Mouse (Mus musculus): ENCODE data around the gene Ptbp1. TPM values are rescaled to one million over a fixed set of nuclear protein-coding genes. Genes with fewer than 3 reads are reported as not detected.

The Ptbp1 gene
- polyA plus RNA-seq, 2 experiments = 262 to 536 TPM

- Histone ChIP-seq H3K9me3 (ENCODE audit: control insufficient read depth, low read length) (no peaks in the 10 kb centered on the region), H3K9ac (ENCODE audit: low read depth, low read length, severe bottlenecking) (no peak overlapping the region), H3K36me3 (ENCODE audit: control insufficient read depth, insufficient read depth, low read length) (peaks cover 100% of the 10 kb centered on the region), H3K27me3 (ENCODE audit: control insufficient read depth, insufficient read depth, low read length) (no peaks in the 10 kb centered on the region), H3K4me1 (ENCODE audit: control insufficient read depth, insufficient read depth, low read length) (peaks cover 13% of the 10 kb centered on the region), H3K27ac (replicated peaks; ENCODE audit: low read depth, low read length) (no peak overlapping the region), H3K4me2 (replicated peaks; ENCODE audit: low read depth, low read length, severe bottlenecking) (no peak overlapping the region), H3K4me3 (replicated peaks; ENCODE audit: low read length) (no peak overlapping the region)
- DNase-seq (ENCODE audit: low spot score) = no peak
- TF ChIP-seq POLR2A (IDR thresholded peaks at IDR 0.05; ENCODE audit: borderline replicate concordance, extremely low read depth, insufficient read depth, insufficient read length) = no peak
- 85% methylated on average over 23 of the region's 23 CpGs for WGBS
- no peak for ATAC-seq (ENCODE audit: low FRiP score, low read depth)
Measured at GRCm38 (mm10) chr10:79862049-79862788, 8.0 kb downstream of the Ptbp1 start.

DNA sequence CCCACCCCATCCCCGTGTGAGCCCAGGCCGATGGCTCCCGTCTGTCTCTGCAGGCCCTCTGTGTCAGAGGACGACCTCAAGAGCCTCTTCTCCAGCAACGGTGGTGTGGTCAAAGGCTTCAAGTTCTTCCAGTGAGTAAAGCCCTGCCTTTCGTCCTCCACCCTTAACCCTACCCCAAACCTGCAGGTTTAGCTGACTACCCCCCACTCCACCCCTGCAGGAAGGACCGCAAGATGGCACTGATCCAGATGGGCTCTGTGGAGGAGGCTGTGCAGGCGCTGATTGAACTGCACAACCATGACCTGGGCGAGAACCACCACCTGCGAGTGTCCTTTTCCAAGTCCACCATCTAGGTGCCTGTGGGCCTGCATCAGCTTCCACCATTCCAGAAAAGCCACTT is 8.7 kb downstream of the Ptbp1 start:
- Histone ChIP-seq H3K36me3 (ENCODE audit: control insufficient read depth, insufficient read depth, low read length) (peaks cover 97% of the 10 kb centered on the region), H3K9ac (ENCODE audit: low read depth, low read length, severe bottlenecking) (no peak overlapping the region), H3K9me3 (ENCODE audit: control insufficient read depth, low read length) (no peaks in the 10 kb centered on the region), H3K4me1 (ENCODE audit: control insufficient read depth, insufficient read depth, low read length) (peaks cover 6% of the 10 kb centered on the region), H3K27me3 (ENCODE audit: control insufficient read depth, insufficient read depth, low read length) (no peaks in the 10 kb centered on the region), H3K27ac (replicated peaks; ENCODE audit: low read depth, low read length) (no peak overlapping the region), H3K4me3 (replicated peaks; ENCODE audit: low read length) (no peak overlapping the region), H3K4me2 (replicated peaks; ENCODE audit: low read depth, low read length, severe bottlenecking) (no peak overlapping the region)
- TF ChIP-seq POLR2A (IDR thresholded peaks at IDR 0.05; ENCODE audit: borderline replicate concordance, extremely low read depth, insufficient read depth, insufficient read length) = no peak
- 68% methylated on average over 10 of the region's 10 CpGs for WGBS
- ATAC-seq (ENCODE audit: low FRiP score, low read depth) (no peak), DNase-seq (ENCODE audit: low spot score) (no peak)

DNA sequence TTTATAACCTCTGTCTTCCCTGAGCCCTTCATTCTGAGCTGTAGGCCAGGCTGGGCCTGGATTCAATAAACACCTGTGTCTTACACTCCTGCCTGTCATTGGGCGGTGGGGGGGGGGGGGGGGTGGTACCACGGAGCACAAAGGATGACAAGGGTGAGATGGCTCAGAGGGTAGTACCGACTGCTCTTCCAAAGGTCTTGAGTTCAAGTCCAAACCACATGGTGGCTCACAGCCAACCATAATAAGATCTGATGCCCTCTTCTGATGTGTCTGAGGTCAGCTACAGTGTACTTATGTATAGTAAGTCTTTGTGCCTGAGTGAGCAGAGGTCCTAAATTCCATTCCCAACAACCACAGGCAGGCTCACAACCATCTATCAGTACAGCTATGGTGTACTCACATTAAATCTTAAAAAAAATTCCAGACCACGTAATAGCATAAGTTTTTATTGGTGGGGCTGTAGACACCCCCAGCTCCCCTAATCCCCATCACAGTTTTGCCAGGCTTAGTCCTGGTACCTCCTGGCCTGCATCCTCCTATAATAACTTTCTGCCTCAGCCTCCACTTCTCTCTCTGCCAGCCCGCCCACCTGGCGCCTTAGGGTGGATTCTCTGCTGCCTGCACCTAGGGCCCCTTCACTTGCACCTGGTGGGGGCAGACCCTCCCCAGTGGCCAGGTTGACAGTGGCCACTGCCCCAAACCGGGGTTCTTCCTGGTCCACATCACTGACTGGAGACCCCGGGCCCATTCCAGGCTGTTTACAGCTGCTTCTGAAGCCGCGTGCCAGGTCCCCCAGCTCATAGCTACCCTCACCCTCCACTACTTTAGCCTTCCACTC is 10.3 kb downstream of the Ptbp1 start:
- Histone ChIP-seq H3K36me3 (ENCODE audit: control insufficient read depth, insufficient read depth, low read length) (peaks cover 88% of the 10 kb centered on the region), H3K4me3 (replicated peaks; ENCODE audit: low read length) (no peak overlapping the region), H3K9me3 (ENCODE audit: control insufficient read depth, low read length) (no peaks in the 10 kb centered on the region), H3K27ac (replicated peaks; ENCODE audit: low read depth, low read length) (no peak overlapping the region), H3K4me1 (ENCODE audit: control insufficient read depth, insufficient read depth, low read length) (no peaks in the 10 kb centered on the region), H3K9ac (ENCODE audit: low read depth, low read length, severe bottlenecking) (no peak overlapping the region), H3K4me2 (replicated peaks; ENCODE audit: low read depth, low read length, severe bottlenecking) (no peak overlapping the region), H3K27me3 (ENCODE audit: control insufficient read depth, insufficient read depth, low read length) (no peaks in the 10 kb centered on the region)
- peak; percentile 11; the same call in 1 of the 2 replicates for ATAC-seq (ENCODE audit: low FRiP score, low read depth)
- 40% methylated on average over 10 of the region's 10 CpGs for WGBS
- DNase-seq (ENCODE audit: low spot score) = no peak
- no peak for TF ChIP-seq POLR2A (IDR thresholded peaks at IDR 0.05; ENCODE audit: borderline replicate concordance, extremely low read depth, insufficient read depth, insufficient read length)

DNA sequence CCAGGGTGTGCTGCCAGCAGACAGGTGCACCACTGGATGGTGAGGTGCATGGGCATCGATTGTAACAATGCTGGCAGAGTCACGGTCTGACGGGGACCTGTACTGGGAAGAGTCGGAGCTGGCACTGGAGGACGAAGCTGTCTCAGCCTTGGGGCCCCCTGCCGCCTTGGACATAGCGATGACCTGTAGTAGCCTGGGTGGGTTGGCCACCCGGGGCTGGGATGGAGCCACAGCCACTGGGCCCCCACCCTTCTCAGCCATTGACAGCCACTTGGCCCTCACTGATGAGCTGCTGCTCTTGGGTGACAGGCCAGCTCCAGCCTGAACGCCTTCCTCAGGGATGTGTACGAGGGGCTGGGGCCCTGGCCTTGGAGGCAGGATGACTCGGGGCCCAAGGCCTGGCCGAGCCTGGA is 11.0 kb downstream of the Ptbp1 start:
- TF ChIP-seq POLR2A (IDR thresholded peaks at IDR 0.05; ENCODE audit: borderline replicate concordance, extremely low read depth, insufficient read depth, insufficient read length) = no peak
- Histone ChIP-seq H3K9ac (ENCODE audit: low read depth, low read length, severe bottlenecking) (no peak overlapping the region), H3K36me3 (ENCODE audit: control insufficient read depth, insufficient read depth, low read length) (peaks cover 88% of the 10 kb centered on the region)

DNA sequence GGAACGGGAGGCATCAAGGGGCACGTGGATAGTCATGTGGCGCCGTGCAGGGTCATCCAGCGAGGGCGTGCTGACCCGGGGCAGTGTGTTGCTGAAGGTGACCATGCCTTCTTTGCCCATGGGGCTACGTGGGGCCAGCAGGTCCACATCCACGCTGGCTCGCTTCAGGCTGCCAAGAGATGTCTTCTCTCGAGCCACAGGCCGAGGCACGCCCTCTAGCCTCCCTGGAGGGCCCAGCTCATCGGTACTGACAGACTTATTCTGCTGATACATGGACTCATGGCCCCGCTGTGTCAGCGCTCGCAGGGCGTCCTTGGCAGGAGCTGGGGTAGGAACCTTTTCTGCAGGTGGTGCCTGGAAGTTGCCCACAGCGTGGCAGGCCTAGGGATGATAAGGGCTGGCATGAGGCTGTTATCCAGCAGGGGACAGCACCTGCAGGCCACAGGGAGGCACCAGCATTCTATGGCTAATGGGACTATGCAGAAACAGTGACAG is 11.6 kb downstream of the Ptbp1 start:
- Histone ChIP-seq H3K27ac (replicated peaks; ENCODE audit: low read depth, low read length) (0 out of 2 replicates have a peak overlapping the region, but pooled peaks have one; percentile 33), H3K9ac (ENCODE audit: low read depth, low read length, severe bottlenecking) (no peak overlapping the region), H3K36me3 (ENCODE audit: control insufficient read depth, insufficient read depth, low read length) (peaks cover 85% of the 10 kb centered on the region), H3K4me3 (replicated peaks; ENCODE audit: low read length) (no peak overlapping the region), H3K4me2 (replicated peaks; ENCODE audit: low read depth, low read length, severe bottlenecking) (no peak overlapping the region), H3K27me3 (ENCODE audit: control insufficient read depth, insufficient read depth, low read length) (no peaks in the 10 kb centered on the region), H3K9me3 (ENCODE audit: control insufficient read depth, low read length) (no peaks in the 10 kb centered on the region), H3K4me1 (ENCODE audit: control insufficient read depth, insufficient read depth, low read length) (no peaks in the 10 kb centered on the region)
- ATAC-seq (ENCODE audit: low FRiP score, low read depth) (no peak), DNase-seq (ENCODE audit: low spot score) (no peak)
- 69% methylated on average over 19 of the region's 19 CpGs for WGBS
- no peak for TF ChIP-seq POLR2A (IDR thresholded peaks at IDR 0.05; ENCODE audit: borderline replicate concordance, extremely low read depth, insufficient read depth, insufficient read length)

More for the DNA sequence above, 11.0 kb downstream of the Ptbp1 start:
- no peak for ATAC-seq (ENCODE audit: low FRiP score, low read depth)
- no peak for DNase-seq (ENCODE audit: low spot score)
- H3K4me3 ChIP-seq (replicated peaks; ENCODE audit: low read length) = no peak overlapping the region
- H3K27me3 ChIP-seq (ENCODE audit: control insufficient read depth, insufficient read depth, low read length) = no peaks in the 10 kb centered on the region
- H3K27ac ChIP-seq (replicated peaks; ENCODE audit: low read depth, low read length) = 0 out of 2 replicates have a peak overlapping the region, but pooled peaks have one; percentile 33
- no peaks in the 10 kb centered on the region for H3K4me1 ChIP-seq (ENCODE audit: control insufficient read depth, insufficient read depth, low read length)
- 57% methylated on average over 10 of the region's 12 CpGs for WGBS
- H3K4me2 ChIP-seq (replicated peaks; ENCODE audit: low read depth, low read length, severe bottlenecking) = no peak overlapping the region
- no peaks in the 10 kb centered on the region for H3K9me3 ChIP-seq (ENCODE audit: control insufficient read depth, low read length)

Measured in limb, embryonic 14.5 days (tissue).